Mouse (Mus musculus) CH12.LX (cell line): ENCODE measurements around the gene Trim60. TPM values are rescaled to one million over a fixed set of nuclear protein-coding genes. Genes with fewer than 3 reads are reported as not detected.

Experiments used
- DNase-seq: peaks from one replicate; pipeline ENCODE4 v3.0.0-alpha.2; 2013; ENCODE audit errors: extremely low read depth
- H3K27ac ChIP-seq: 2 replicates; pipeline ENCODE4 v1.5.1; 2012; ENCODE audit warnings: low read depth, mild to moderate bottlenecking, control low read depth, moderate library complexity; ENCODE audit not compliant: insufficient read depth
- H3K27me3 ChIP-seq: replicated peaks from 2 replicates; pipeline ENCODE3; 2012; ENCODE audit warnings: inconsistent platforms
- H3K36me3 ChIP-seq, 2 experiments: replicated peaks in 1 of 2; 2 replicates each; pipeline versions ENCODE3 to v1.6.1; 2012; ENCODE audit warnings: inconsistent platforms in 1 of 2, low read length in 1 of 2, mild to moderate bottlenecking in 1 of 2, mixed read lengths in 1 of 2, moderate library complexity in 1 of 2; ENCODE audit not compliant: control insufficient read depth in 1 of 2, insufficient read depth in 1 of 2
- H3K4me1 ChIP-seq, 2 experiments: 2 replicates each; pipeline ENCODE4 v1.6.1; 2012; ENCODE audit warnings: inconsistent platforms in 1 of 2, moderate library complexity in 1 of 2; ENCODE audit not compliant: insufficient read depth in 2 of 2, control insufficient read depth in 1 of 2
- H3K4me2 ChIP-seq: 2 replicates; pipeline ENCODE4 v1.6.1; 2012; ENCODE audit warnings: low read depth, mild to moderate bottlenecking, control low read depth; ENCODE audit not compliant: poor library complexity, insufficient read depth, severe bottlenecking
- H3K4me3 ChIP-seq, 3 experiments: fragments of 150-350 bp in 1 of 3; sonication (generic) in 1 of 3; replicated peaks in 1 of 3; 2 replicates each; pipeline versions ENCODE3 to v1.5.1; 2011 to 2012; ENCODE audit warnings: low read depth in 2 of 3, low read length in 2 of 3, mild to moderate bottlenecking in 2 of 3, moderate library complexity in 2 of 3, control low read depth in 1 of 3, improper control_type of control experiment in 1 of 3, inconsistent platforms in 1 of 3, mixed read lengths in 1 of 3; ENCODE audit not compliant: poor library complexity in 1 of 3
- H3K79me2 ChIP-seq: replicated peaks from 2 replicates; pipeline ENCODE4 v1.6.1; 2012; ENCODE audit warnings: mild to moderate bottlenecking, moderate library complexity; ENCODE audit not compliant: control insufficient read depth, poor library complexity, insufficient read depth, severe bottlenecking; ENCODE audit errors: extremely low read depth
- H3K9ac ChIP-seq: 2 replicates; pipeline ENCODE4 v1.6.1; 2012; ENCODE audit warnings: low read depth, mild to moderate bottlenecking, control low read depth, moderate library complexity; ENCODE audit not compliant: insufficient read depth
- H3K9me3 ChIP-seq: replicated peaks from 2 replicates; pipeline ENCODE3; 2012; ENCODE audit warnings: low read length, inconsistent platforms, mixed read lengths
- BHLHE40 ChIP-seq: IDR thresholded peaks from 2 replicates; pipeline ENCODE4 v1.6.1; 2011; ENCODE audit warnings: mild to moderate bottlenecking, low read depth, low read length, improper control_type of control experiment
- ETS1 ChIP-seq: conservative IDR thresholded peaks from 2 replicates; pipeline ENCODE4 v1.6.1; 2012; ENCODE audit warnings: low read depth, mild to moderate bottlenecking, inconsistent platforms, low read length, improper control_type of control experiment, moderate library complexity
- HCFC1 ChIP-seq: IDR thresholded peaks from 2 replicates; pipeline ENCODE4 v1.6.1; 2012; ENCODE audit warnings: low read depth, mild to moderate bottlenecking, inconsistent platforms, low read length, improper control_type of control experiment
- JUN ChIP-seq: IDR thresholded peaks from 2 replicates; pipeline ENCODE4 v1.6.1; 2011; ENCODE audit warnings: low read depth, mild to moderate bottlenecking, low read length, improper control_type of control experiment, moderate library complexity; ENCODE audit not compliant: insufficient read depth
- JUND ChIP-seq: conservative IDR thresholded peaks from 2 replicates; pipeline ENCODE4 v1.6.1; 2011; ENCODE audit warnings: low read depth, low read length, improper control_type of control experiment
- MAFK ChIP-seq: IDR thresholded peaks from 2 replicates; pipeline ENCODE4 v1.6.1; 2011; ENCODE audit warnings: low read length, improper control_type of control experiment; ENCODE audit not compliant: insufficient replicate concordance
- NELFE ChIP-seq: IDR thresholded peaks from 2 replicates; pipeline ENCODE4 v1.6.1; 2011; ENCODE audit warnings: low read depth, low read length, improper control_type of control experiment
- NRF1 ChIP-seq: IDR thresholded peaks from 2 replicates; pipeline ENCODE4 v1.6.1; 2014; ENCODE audit warnings: low read depth, mild to moderate bottlenecking, inconsistent platforms, low read length, improper control_type of control experiment, moderate library complexity
- PAX5 ChIP-seq: IDR thresholded peaks from 2 replicates; pipeline ENCODE4 v1.6.1; 2012; ENCODE audit warnings: low read length, inconsistent platforms, mixed read lengths
- RAD21 ChIP-seq: IDR thresholded peaks from 2 replicates; pipeline ENCODE4 v1.6.1; 2011; ENCODE audit warnings: low read depth, mild to moderate bottlenecking, low read length, improper control_type of control experiment, moderate library complexity
- TBP ChIP-seq: conservative IDR thresholded peaks from 2 replicates; pipeline ENCODE4 v1.6.1; 2011; ENCODE audit warnings: low read depth, low read length, improper control_type of control experiment
- UBTF ChIP-seq: IDR thresholded peaks from 2 replicates; pipeline ENCODE4 v1.6.1; 2012; ENCODE audit warnings: low read depth, mild to moderate bottlenecking, inconsistent platforms, low read length, improper control_type of control experiment, moderate library complexity
- ZKSCAN1 ChIP-seq: IDR thresholded peaks from 2 replicates; pipeline ENCODE4 v1.6.1; 2012; ENCODE audit warnings: low read depth, inconsistent platforms, low read length, improper control_type of control experiment, borderline replicate concordance
- dilution Hi-C: fragments of 300-500 bp; cut with MboI; formaldehyde crosslinking; loops from 2 replicates; pipeline ENCODE4 v1.14.3; 2020; ENCODE audit warnings: low sequenced_read_pairs; ENCODE audit not compliant: extremely low pct_unique_long_range_greater_than_20kb, extremely low pct_ligation_motif_present
- in situ Hi-C: fragments of 300-500 bp; cut with MboI; formaldehyde crosslinking; loops from 3 replicates; pipeline ENCODE4 v1.14.3; 2019; ENCODE audit warnings: low sequenced_read_pairs, low pct_ligation_motif_present, low pct_unique_long_range_greater_than_20kb, mixed read lengths
- polyA plus RNA-seq: library from polyadenylated mRNA; unstranded; fragments of >175 nt; gene quantifications from 2 replicates; pipeline ENCODE4 v1.2.1, GENCODE M21; 2012; ENCODE audit warnings: low read depth; ENCODE audit not compliant: insufficient read length
- total RNA-seq, 2 experiments: library from RNA; depleted of rRNA; stranded (reverse); fragments of 300-350 nt in 1 of 2; fragments of >200 nt in 1 of 2; gene quantifications; 2 replicates each; pipeline ENCODE4 v1.2.3; 2012 to 2014

Gene Trim60
- total and polyA plus RNA-seq, 3 experiments: not detected

GRCm38 (mm10) chr8:65033056-65033455 lies 14.7 kb upstream of the Trim60 start:
- H3K9me3 ChIP-seq: no peaks in the 10 kb centered on the region
- TF ChIP-seq RAD21 (no peak), JUND (no peak), PAX5 (no peak), HCFC1 (no peak), NRF1 (no peak), MAFK (no peak), BHLHE40 (no peak), ETS1 (no peak), ZKSCAN1 (no peak), TBP (no peak), NELFE (no peak), UBTF (no peak)
- TF ChIP-seq, all 38 proteins: peak for 0
- dilution Hi-C loops: no loop called here
- Histone ChIP-seq H3K4me2 (no peak overlapping the region), H3K4me1 (peaks cover 3 to 5% of the 10 kb centered on the region in 2 experiments), H3K4me3 (no peak overlapping the region), H3K9ac (no peak overlapping the region), H3K36me3 (no peaks in the 10 kb centered on the region), H3K79me2 (no peaks in the 10 kb centered on the region), H3K27ac (no peak overlapping the region), H3K27me3 (no peaks in the 10 kb centered on the region)
- DNase-seq: no peak
- in situ Hi-C loops: no loop called here

GRCm38 (mm10) chr8:65032107-65032506 lies 13.7 kb upstream of the Trim60 start:
- Histone ChIP-seq H3K9me3 (no peaks in the 10 kb centered on the region), H3K36me3 (no peaks in the 10 kb centered on the region), H3K4me3 (no peak overlapping the region), H3K27me3 (no peaks in the 10 kb centered on the region), H3K79me2 (no peaks in the 10 kb centered on the region), H3K4me2 (no peak overlapping the region), H3K4me1 (peaks cover 2 to 3% of the 10 kb centered on the region in 2 experiments), H3K27ac (no peak overlapping the region), H3K9ac (no peak overlapping the region)
- no peak for DNase-seq
- TF ChIP-seq ZKSCAN1: no peak
- TF ChIP-seq MAFK: no peak
- TF ChIP-seq JUND: no peak
- no peak for TF ChIP-seq NRF1
- no peak for TF ChIP-seq JUN
- TF ChIP-seq HCFC1: no peak
- in situ Hi-C loops: no loop called here
- dilution Hi-C loops: no loop called here
